Mouse (Mus musculus): Measurements from ENCODE around the gene Pwwp2b. TPM values are rescaled to one million over a fixed set of nuclear protein-coding genes. Genes with fewer than 3 reads are reported as not detected.

Pwwp2b gene
- total RNA-seq, 2 experiments from 2014 or later, result 27.6 to 30.4 TPM

DNA sequence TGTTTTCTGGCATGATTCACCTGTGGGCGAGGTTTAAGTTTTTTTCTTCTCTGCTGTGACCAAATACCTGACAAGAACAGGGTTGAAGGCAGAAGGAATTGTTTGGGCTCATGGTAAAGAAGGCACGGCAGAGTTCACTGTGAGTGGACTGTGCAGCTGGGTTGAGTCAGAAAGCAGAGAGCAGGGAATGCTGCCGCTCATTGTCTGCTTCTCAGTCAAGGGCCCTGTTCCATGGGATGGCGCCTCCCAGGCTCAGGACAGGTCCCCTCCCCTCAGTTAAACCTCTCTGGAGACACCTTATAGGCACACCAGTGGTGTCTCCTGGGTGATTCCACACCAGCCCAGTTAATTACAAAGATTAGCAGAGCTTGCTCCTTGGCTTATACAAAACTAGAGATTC, 25.9 kb upstream of the Pwwp2b start:
- DNase-seq (ENCODE audit: low spot score in 2 of 2), result no peak

GRCm38 (mm10) chr7:139224070-139224469, 24.2 kb upstream of the Pwwp2b start:
- no peak for DNase-seq (ENCODE audit: low spot score in 2 of 2)

GRCm38 (mm10) chr7:139224725-139225124, 23.6 kb upstream of the Pwwp2b start:
- no peak for DNase-seq (ENCODE audit: low spot score in 2 of 2)

- DNase-seq (ENCODE audit: low spot score in 2 of 2), result no peak
Observed at GRCm38 (mm10) chr7:139226416-139226815, 21.9 kb upstream of the Pwwp2b start.

- DNase-seq (ENCODE audit: low spot score in 2 of 2), result no peak
Observed at GRCm38 (mm10) chr7:139228447-139229171, 19.7 kb upstream of the Pwwp2b start.

DNA sequence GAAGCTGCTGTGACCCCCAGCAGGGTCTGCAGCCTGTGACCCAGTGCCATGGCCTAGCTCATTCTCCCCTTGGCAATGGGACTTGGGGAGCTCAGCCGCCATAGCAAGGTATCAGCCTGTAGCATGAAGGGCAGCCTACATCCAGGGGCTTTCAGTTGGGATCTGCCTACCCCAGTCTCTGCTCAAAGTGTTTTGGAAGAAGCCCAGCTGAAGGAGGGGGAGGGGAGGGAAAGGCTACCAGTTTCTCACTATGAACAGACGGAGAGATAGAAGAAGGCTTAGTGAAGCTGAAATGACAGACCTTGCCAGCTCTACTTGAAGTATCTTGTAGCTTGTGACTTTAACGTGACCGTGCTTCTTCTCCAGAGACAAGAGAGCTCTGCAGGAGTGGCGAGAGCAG, 18.4 kb upstream of the Pwwp2b start:
- no peak for DNase-seq (ENCODE audit: low spot score in 2 of 2)

DNA sequence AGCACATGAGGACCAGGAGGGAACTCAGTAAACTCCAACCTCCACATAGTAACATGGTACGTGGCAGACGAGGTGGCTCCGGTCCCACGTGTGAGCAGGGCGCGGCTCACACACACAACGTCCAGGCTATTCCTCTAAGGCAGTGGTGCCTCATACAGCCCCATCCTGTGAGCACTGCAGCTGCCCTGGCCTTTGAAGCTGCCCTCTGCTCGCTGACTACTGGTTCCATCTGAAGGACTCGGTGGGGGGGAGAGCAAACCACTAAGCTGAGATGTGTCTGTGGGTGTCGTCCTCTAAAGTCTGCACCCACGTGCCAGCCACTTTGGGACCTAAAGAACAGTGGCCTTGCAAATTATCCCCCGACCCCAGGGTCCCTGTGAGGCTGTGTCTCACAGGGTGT, 18.0 kb upstream of the Pwwp2b start:
- no peak for DNase-seq (ENCODE audit: low spot score in 2 of 2)

DNA sequence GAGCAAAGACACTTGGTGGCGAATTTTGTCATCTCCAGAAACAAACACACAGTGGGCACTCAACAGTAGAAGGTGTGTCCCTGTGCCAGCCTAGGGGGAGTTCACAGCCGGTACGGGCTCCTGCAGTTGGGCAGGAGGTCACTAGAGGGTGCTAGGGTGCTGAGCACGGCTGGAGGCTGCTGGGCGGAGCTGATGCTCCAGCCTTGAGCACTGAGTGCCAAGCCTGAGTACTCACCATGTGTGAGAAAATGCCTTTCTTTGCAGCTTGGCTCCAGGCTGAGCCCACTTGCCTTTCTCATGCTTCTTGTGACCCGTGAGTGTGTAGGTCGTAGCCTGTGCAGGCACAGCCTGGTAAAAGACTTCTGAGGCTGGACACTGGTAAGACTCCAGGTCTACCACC, 14.6 kb upstream of the Pwwp2b start:
- DNase-seq (ENCODE audit: low spot score in 2 of 2), result peak; percentile 84 to 89

- no peak for DNase-seq (ENCODE audit: low spot score in 2 of 2)
Observed at GRCm38 (mm10) chr7:139234426-139235188, 13.7 kb upstream of the Pwwp2b start.

DNA sequence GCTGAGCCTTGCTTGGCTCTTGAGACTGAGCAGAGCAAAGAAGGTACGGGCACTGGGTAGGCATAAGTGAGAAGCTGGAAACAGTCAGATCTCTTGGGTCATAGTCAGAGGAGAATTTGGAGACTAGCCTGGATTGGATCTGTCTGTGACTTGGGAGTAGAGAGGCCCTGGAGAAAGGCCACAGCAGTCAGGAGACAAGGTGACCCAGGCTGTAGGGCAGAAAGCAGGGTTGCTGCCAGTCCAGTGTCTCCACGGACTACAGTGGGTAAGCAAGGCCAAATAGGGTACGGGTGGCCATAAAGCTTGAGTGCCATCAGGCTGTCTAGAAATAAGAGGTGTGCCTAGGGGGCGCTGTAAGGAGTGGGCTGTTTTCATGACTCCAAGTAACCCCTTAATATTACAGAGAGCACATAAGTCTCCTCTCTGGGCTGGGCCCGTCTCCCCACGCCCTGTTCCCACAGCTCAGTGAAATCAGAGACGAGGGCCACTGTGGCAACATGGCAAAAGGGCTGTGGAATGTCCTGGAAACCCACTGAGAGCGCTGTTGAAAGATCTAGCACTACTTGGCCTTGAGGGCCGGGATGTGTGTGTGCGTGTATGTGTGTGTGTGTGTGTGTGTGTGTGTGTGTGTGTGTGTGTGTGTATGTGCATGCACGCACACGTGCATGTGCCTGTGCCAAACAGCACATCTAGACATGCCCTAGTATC, 12.5 kb upstream of the Pwwp2b start:
- DNase-seq (ENCODE audit: low spot score in 2 of 2), result no peak

GRCm38 (mm10) chr7:139239432-139239831, 8.8 kb upstream of the Pwwp2b start:
- no peak for DNase-seq (ENCODE audit: low spot score in 2 of 2)

- no peak for DNase-seq (ENCODE audit: low spot score in 2 of 2)
Observed at GRCm38 (mm10) chr7:139246086-139246485, 2.2 kb upstream of the Pwwp2b start.

DNA sequence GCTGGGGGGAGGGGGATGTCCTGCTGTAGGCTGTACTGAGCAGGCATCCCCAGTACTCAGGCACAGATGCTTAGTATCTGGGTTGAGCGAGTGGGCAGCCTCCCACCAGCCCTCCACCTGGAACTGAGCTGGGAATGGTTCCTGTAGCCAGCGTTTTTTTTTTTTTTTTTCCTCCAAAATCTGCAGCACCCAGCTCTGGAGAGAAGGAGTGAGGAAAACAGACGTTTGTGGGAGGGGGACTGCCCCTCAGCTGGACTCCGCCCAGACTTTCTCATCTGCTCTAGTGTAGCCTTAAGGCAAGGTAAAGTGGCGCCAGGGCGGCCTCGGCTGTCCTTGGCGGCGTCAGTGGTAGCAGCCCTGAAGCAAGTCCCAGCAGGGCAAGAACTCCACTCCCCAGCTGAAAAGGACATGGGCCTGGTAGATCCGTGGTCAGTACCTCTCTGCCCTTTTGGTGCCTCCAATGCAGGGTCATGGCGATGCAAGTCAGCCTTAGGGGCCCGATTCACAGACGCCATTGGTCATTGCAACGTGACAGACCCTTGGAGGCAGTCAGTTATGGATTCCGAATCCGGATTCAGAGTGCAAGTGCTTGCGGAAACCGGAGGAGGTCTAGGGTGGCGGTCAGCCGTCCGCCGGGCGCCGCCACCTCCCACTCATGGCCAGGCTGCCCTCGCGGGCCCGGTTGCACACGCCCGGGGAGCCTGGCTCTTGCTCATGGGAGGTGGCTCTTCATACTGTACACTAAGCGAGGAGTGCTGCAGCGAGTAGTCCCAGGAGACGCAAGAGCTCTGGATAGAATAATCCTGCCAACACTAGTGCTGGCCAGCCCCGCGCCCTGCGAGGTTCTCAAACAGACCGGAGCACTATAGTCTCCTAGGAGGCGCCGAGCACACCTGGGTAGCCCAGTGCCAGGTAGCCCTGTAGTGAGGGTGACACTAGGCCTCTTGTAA, 1.1 kb upstream of the Pwwp2b start:
- peak; percentile 54 to 60 for DNase-seq (ENCODE audit: low spot score in 2 of 2)

- DNase-seq (ENCODE audit: low spot score in 2 of 2), result peak in 1 of 2 experiments; percentile 33
Observed at GRCm38 (mm10) chr7:139248615-139249405, 528 bp downstream of the Pwwp2b start.

DNA sequence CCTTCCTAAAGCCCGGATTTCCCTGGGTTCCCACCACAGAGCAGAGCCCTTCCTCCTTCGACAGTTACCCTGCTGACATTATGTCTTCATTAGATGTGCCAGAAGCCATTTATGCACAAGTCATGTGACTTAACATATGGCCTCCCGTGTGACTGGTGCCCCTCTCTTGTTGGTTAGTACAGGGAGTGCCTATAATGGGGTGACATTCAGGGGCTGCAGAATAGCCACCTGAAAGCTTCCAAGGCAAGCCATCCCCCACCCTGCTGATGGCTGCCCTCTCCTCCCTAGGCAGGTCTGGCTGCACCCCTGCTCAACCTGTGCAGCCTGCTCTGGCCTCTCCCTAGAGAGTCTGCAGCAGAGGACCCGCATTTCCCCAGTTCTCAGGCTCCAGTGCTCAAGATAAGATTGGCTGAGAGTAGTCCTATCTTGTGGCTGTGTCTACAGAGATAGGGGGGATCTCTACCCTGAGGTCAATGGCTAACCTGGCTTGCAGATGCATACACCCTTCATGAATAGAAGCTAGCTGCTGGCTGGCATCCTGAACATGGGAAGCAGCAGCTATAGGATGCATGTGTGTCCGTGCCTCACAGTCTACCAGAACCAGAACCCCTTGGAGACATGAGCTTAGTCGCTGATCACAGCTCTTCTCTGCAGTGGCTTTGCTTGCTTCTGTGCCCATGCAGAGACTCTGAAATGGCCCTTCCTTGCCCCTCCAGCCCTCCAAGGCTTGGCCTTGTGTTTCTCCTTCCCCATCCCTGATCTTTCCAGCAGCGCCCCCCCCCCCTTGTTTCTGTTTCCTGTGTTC, 1.3 kb downstream of the Pwwp2b start:
- no peak for DNase-seq (ENCODE audit: low spot score in 2 of 2)

GRCm38 (mm10) chr7:139251881-139252301, 3.6 kb downstream of the Pwwp2b start:
- DNase-seq (ENCODE audit: low spot score in 2 of 2), result no peak

DNA sequence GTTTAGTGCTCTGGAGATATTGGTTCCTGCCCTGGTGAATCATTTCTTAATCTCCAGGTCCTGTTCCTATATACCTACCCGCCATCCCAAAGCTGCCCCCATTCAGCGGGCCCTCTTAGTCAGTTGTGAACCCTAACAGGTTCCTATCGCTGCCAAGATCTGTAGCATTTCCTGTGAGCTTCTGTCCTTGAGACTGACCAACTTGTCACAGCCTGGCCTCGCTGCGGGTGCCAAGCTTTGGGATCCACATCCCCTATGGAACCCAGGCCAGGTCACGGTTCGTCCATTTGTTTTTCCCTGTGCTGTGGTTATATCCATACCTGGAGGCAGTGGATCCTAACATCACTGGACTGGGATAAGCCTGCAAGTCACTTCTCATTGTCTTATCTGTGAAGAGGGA, 4.3 kb downstream of the Pwwp2b start:
- DNase-seq (ENCODE audit: low spot score in 2 of 2), result no peak

GRCm38 (mm10) chr7:139252986-139253385, 4.7 kb downstream of the Pwwp2b start:
- DNase-seq (ENCODE audit: low spot score in 2 of 2), result no peak

- no peak for DNase-seq (ENCODE audit: low spot score in 2 of 2)
Observed at GRCm38 (mm10) chr7:139253462-139253861, 5.2 kb downstream of the Pwwp2b start.

Measured in layer of hippocampus, postnatal 14 days (tissue).